Mouse (Mus musculus) stomach, postnatal 0 days (tissue): ENCODE data around the gene Camk2g.

Experiments
- CTCF ChIP-seq: IDR thresholded peaks from 2 replicates; pipeline ENCODE4 v1.5.1; 2016; ENCODE audit warnings: antibody characterized with exemption, low read depth, mild to moderate bottlenecking, moderate library complexity
- EP300 ChIP-seq: optimal IDR thresholded peaks from 2 replicates; pipeline ENCODE3; 2016; ENCODE audit warnings: antibody characterized with exemption

- peak; percentile 13 for TF ChIP-seq EP300
- TF ChIP-seq CTCF: peak; percentile 38; the same call in 1 of the 2 replicates
Observed at GRCm38 (mm10) chr14:20793758-20794531, at the start of gene Camk2g.
